Mouse (Mus musculus) heart, adult 11 months (tissue): ENCODE results near the gene Sh3bp1.

ENCODE experiments used
- DNase-seq: peaks from one replicate; pipeline ENCODE4 v3.0.0; 2022

The Sh3bp1 gene

GRCm38 (mm10) chr15:78899740-78900584 is at the start of gene Sh3bp1:
TSS of gene Sh3bp1 (plus strand) at chr15:78899768.
- DNase-seq = peak; percentile 98

GRCm38 (mm10) chr15:78850059-78850824 is 49.3 kb upstream of the Sh3bp1 start:
- peak; percentile 94 for DNase-seq

- no peak for DNase-seq
These were observed 48.6 kb upstream of the Sh3bp1 start for GRCm38 (mm10) chr15:78850944-78851343.

GRCm38 (mm10) chr15:78851505-78852153 is 47.9 kb upstream of the Sh3bp1 start:
- DNase-seq = peak; percentile 99

- DNase-seq = no peak
These were observed 44.1 kb upstream of the Sh3bp1 start, which contains the start of gene Lgals2 for GRCm38 (mm10) chr15:78855303-78855965. TSS of gene Lgals2 (minus strand) at chr15:78855529.

GRCm38 (mm10) chr15:78857009-78857408 is 42.6 kb upstream of the Sh3bp1 start:
- DNase-seq = peak; percentile 96

GRCm38 (mm10) chr15:78859311-78859710 is 40.3 kb upstream of the Sh3bp1 start:
- DNase-seq = no peak

- no peak for DNase-seq
These were observed 39.9 kb upstream of the Sh3bp1 start for GRCm38 (mm10) chr15:78859714-78860113.

GRCm38 (mm10) chr15:78862280-78862679 is 37.3 kb upstream of the Sh3bp1 start:
- peak; percentile 89 for DNase-seq

- no peak for DNase-seq
These were observed 36.4 kb upstream of the Sh3bp1 start for GRCm38 (mm10) chr15:78863154-78863553.

GRCm38 (mm10) chr15:78863852-78864253 is 35.7 kb upstream of the Sh3bp1 start:
- DNase-seq = peak; percentile 95

GRCm38 (mm10) chr15:78868398-78868797 is 31.2 kb upstream of the Sh3bp1 start:
- DNase-seq = peak; percentile 97

- DNase-seq = peak; percentile 89
These were observed 30.7 kb upstream of the Sh3bp1 start for GRCm38 (mm10) chr15:78868826-78869233.

- peak; percentile 94 for DNase-seq
These were observed 29.8 kb upstream of the Sh3bp1 start for GRCm38 (mm10) chr15:78869775-78870174.

GRCm38 (mm10) chr15:78872021-78872608 is 27.5 kb upstream of the Sh3bp1 start:
- no peak for DNase-seq

GRCm38 (mm10) chr15:78873803-78874435 is 25.6 kb upstream of the Sh3bp1 start:
- peak; percentile 86 for DNase-seq

GRCm38 (mm10) chr15:78874989-78875388 is 24.6 kb upstream of the Sh3bp1 start:
- peak; percentile 92 for DNase-seq

- DNase-seq = peak; percentile 89
These were observed 24.0 kb upstream of the Sh3bp1 start for GRCm38 (mm10) chr15:78875537-78875936.

- peak; percentile 97 for DNase-seq
These were observed 23.3 kb upstream of the Sh3bp1 start for GRCm38 (mm10) chr15:78876258-78876696.

- DNase-seq = peak; percentile 99
These were observed 22.4 kb upstream of the Sh3bp1 start, which contains the start of gene Gga1 for GRCm38 (mm10) chr15:78876991-78877809. TSS of gene Gga1 (plus strand) at chr15:78877190.
